Mouse (Mus musculus): ENCODE results near the gene Tex22. TPM values are rescaled to one million over a fixed set of nuclear protein-coding genes. Genes with fewer than 3 reads are reported as not detected.
A peak's percentile ranks its signal among the peaks of the same experiment; 100 is the strongest.

The Tex22 gene
- total RNA-seq, 2 experiments from 2014 or later = 0.27 TPM; not detected in 1

GRCm38 (mm10) chr12:113099470-113100237, 25.4 kb downstream of the Tex22 start:
- intact Hi-C loops (cut with DNase I) = loop anchor here (2.0 kb wide), 1 partner anchor 95 kb away; no protein-coding TSS in a partner anchor
- DNase-seq = no peak

DNA sequence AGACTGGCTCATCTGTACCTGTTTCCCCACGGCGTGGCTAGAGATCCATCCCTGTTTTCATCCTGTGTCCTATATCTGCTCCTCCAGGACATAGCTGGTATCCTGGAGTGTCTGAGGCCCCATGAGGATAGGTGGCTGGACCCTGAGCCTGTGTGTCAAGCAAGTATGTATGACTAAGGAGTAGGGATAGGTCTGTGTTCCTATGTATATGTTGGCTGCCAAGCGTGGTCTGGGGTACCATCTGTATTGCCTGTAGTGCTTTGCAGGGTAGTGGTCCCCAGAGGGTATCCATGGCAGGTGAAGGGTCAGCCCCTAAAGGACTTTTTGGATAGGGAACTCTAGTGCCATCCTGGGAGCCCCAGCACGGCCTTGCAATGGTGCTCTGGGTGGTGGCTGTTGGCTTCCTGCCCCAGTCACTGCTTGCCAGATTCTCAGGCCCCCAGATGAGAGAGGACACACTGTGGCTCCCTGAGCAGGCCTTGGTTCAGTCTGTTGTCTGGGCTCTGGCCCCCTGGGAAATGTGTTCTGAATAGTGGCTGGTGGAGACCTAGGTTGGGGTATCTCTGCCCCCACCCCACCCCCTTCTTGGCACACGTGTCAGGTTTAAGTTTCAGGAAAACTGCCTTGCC, 26.3 kb downstream of the Tex22 start:
- intact Hi-C loops (cut with DNase I) = loop anchor here (2.0 kb wide), 1 partner anchor 96 kb away; no protein-coding TSS in a partner anchor
- DNase-seq = peak; percentile 56 to 69

- no peak for DNase-seq
- intact Hi-C loops (cut with DNase I) = loop anchor here (2.0 kb wide), 1 partner anchor 97 kb away; no protein-coding TSS in a partner anchor
Measured at GRCm38 (mm10) chr12:113101251-113101960, 27.1 kb downstream of the Tex22 start.

DNA sequence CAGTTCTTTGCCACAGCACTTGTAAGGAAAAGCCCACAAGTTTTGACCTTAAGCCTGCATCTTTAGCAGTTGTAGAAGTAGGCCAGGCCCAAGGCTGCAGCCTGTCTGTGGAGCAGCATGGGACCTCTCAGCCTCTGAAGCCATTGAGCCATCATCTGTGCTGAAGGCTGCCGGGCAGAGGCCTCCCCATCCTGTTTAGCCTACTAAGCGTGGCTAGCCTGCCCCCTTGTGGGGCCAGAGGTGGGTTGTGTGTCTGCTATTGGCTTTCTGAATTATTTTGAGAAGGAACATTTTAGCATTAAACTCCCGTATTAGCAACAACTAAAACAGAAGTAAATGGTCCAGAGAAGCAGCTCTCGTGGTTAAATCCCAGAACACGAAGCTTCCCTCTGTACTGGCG, 28.2 kb downstream of the Tex22 start:
- intact Hi-C loops (cut with DNase I) = no loop called here
- DNase-seq = peak; percentile 70 to 74

DNA sequence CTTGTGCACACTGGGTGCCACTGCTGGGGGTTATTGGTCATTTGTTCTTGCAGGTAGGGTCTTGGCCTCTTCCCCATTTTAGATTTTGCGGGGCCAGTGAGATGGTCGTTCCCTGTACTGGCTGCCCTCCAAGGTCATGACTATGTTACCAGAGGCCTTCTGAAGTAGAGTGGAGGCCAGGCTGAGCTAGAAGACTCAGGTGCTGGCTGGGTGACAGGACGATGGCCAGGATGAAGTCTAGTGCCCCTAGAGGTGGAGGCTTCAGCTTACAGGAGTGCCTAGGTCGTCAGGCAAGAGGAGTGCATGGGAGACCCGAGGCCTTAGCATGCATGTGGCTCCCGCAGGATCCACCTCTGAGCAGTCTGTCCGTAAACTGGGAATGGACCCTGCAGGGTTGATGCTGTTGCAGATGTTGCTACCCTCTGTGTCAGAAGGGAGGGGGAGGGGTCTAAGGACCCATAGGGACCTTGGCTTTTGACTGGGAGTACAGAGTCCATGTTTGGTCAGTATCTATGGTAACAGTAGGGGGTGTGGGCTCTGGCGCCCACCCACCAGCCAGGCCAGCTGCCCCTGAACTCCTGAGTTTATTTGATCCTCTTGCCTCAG, 29.6 kb downstream of the Tex22 start:
- intact Hi-C loops (cut with DNase I) = no loop called here

DNA sequence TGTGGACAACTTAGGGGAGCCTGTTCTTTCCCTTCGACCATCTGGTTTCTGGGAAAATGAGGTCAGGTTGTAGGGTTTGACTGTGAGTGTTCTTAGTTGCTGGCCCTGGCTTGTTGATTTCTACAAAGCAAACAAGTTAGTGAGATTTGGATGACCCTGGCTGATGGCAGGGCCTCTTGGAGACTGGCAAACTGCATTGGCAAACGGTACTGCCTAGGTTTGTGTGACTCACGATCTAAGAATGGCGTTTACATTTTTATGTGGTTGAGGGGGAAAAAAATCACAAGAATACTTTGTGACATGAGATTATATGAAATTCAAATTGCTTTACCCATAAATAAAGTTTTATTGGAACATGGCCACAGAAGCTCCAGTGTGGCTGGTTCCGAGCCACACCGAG, 32.1 kb downstream of the Tex22 start:
- no peak for DNase-seq
- intact Hi-C loops (cut with DNase I) = no loop called here

More for the DNA sequence above, 29.6 kb downstream of the Tex22 start:
- no peak for DNase-seq

DNA sequence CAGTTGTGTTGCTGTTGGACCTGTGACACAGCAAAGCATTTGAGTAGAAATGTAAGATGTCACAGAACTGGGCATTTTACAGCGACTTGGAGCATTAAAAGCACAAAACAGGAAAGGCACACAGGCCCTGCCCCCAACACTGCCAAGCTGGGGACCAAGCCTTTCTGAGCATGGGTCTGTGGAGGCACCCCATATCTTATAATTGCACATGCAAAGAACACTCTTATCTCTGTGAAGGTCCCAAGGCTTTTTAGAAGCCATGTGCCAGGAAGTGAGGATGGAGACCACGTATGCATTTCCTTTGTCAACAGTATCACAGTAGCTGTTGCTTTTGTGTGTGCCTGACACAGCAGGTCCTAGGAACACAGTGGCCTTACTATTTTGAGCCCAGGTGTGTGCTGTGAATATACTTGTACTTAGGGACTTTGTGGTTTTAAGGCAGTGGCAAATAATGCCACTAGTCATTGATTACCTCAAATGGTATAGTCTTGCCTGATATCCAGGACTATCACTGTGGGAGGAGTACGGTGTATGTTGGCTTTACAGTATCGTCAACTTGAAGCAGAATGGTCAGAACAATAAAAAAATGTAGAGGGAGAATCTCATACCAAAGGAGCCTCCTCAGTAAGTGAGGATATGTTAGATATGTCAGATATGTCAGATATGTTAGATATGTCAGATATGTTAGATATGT, 33.3 kb downstream of the Tex22 start:
- DNase-seq = no peak
- intact Hi-C loops (cut with DNase I) = no loop called here

DNA sequence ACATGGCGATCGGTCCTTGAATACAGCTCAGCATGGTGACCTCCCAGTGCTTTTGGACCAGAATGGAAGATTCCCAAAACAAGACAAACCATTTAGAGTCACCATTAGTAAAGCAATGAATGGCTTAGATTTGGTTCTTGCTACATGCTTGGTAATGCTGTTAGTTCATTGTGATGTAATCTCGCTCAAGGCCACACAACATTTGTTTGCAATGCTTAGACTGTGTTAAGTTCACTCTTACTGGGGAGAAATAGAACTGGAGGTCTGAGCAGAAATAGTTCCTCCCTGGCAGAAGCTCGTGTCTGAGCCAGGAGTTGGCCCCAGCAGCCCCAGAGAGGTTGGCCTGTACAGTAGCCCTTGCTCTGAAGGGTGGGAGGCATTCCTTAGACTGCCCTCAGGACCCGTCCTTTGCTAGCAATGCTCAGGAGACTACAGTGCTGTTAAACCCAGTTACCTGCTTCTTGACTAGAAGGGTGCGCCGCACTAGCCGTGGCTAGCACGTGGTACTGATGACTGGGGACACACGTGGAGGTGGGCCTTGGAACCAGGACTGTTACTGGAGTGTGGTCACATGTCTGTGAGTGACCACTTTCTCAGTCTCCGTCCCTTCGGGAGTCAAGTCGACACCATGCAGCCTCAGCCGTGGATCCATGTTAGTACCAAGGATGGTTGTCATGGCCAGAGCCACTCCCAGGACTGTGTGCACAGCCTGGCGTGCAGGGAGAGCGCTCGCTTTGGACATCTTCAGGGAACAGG, 34.4 kb downstream of the Tex22 start:
- no peak for DNase-seq
- intact Hi-C loops (cut with DNase I) = no loop called here

DNA sequence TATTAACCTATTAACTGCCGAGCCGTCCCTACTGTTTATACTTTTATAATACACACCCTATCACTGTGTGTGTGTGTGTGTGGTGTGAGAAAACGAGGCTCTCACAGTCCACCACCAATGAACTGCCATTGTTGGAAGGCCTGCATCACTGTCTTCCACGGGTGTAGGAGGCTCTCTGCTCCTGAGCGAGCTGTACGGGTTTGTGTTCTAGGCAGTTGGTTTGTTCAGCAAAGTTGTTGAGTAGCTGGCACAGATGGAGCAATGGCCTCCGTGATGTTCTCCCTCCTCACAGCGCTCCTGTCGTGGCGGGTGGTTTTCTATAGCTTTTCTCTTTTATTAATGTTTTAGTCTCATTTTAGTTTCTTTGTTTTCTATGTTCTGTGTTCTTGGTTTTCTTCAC, 35.5 kb downstream of the Tex22 start:
- DNase-seq = no peak
- intact Hi-C loops (cut with DNase I) = no loop called here

- no peak for DNase-seq
- intact Hi-C loops (cut with DNase I) = no loop called here
Measured at GRCm38 (mm10) chr12:113114141-113114540, 39.8 kb downstream of the Tex22 start.

DNA sequence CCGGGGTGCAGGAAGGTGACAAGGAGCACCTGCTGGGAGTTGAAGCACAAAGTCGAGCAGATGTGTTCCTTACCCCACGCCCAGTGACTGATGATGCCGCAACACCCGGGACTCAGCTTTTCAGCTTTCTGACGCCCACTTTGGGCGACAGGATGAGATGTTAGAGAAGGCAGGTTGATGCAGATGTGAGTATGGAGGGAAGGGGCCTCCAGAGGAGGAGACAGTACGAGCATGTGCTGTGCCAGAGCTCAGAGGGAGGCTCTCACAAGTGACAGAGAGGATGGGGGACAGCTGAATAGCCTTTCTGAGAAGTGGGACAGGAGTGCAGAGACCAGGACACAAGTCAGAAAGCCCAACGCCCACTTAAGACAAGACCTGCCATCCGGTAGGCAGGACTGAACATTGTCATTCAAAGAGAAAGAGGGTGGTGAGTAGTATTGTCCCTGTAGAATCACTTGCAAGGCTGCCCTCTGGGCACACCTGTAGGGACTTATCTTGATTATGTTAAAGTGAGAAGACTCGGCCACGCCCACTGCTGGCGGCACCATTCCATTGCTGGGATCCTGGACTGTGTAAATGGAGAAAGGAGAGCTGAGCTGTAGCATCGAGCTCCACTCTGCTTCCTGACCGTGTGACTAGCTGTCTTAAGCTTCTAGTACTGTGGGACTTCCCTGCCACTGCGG, 40.7 kb downstream of the Tex22 start:
- no peak for DNase-seq

DNA sequence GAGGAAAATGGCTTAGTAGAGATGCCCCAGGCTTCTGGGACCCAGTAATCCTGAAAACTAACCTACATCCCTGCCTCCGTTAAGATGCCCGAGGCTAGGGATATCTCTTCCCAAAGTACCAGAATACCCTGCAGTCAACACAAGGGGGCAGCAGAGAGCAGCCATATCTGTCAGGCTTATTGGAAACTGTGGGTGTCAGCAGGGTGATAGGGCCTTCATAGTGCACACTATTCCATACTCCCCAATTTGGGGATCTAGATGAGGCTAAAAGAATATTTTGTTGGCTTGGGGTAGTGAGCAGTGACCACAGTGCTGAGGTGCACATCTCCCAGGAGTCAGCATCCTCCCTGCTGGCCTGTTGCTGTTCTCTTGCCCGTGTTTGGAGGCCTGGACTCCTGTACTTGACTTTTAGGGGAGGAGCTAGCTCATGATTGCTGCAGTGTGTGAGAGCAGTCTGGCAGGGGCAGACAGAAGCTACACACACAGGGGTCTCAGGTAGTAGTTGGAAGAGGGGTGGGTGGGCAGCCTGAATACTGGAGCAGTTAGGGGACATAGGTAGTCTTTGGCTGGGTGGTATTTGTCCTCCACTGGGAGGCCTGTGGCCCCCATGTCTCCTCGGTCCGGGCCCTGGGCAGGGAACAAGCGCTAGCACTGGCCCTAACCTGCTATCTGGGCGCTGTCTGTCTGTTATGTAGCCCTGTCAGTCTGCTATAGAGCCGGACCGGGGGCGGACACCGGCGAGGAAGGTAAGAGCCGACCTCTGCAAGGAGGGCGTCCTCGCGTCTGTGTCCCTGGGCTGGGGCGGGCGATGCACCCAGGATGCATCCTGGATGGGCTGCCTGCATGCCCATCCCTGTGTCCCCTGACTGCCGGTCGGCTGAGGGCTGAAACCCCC, 45.5 kb downstream of the Tex22 start:
- intact Hi-C loops (cut with DNase I) = loop anchor here (1.0 to 2.0 kb wide), 2 partner anchors 21 to 37 kb away; partner anchors contain the start of genes Crip2 and Tedc1
- DNase-seq = peak; percentile 88 to 92

More for the DNA sequence above, 40.7 kb downstream of the Tex22 start:
- intact Hi-C loops (cut with DNase I) = no loop called here

DNA sequence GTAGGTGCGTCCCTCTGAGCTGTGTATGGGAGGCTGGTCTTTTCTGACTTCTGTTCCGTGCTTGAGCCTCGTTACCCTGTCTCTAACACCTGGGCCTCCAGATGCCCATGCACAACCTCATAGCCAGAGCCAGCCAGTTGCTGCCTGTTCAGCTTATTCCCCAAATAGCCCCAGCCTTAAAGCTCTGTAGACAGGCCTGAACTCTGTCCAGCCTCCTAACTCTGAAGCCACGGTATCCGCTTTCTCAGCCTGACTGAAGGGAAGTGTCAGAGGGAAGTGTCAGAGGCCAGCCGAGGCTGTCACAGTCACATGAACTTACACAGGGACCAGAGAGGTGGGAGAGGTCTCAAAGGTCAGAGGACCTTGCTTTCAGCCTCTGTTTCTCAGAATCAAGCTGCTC, 50.4 kb downstream of the Tex22 start:
- intact Hi-C loops (cut with DNase I) = no loop called here
- no peak for DNase-seq

GRCm38 (mm10) chr12:113130732-113131131, 56.4 kb downstream of the Tex22 start:
- DNase-seq = no peak
- intact Hi-C loops (cut with DNase I) = no loop called here

GRCm38 (mm10) chr12:113131601-113132000, 57.3 kb downstream of the Tex22 start:
- no peak for DNase-seq
- intact Hi-C loops (cut with DNase I) = no loop called here

- intact Hi-C loops (cut with DNase I) = no loop called here
- peak; percentile 83 to 89 for DNase-seq
Measured at GRCm38 (mm10) chr12:113132567-113132966, 58.3 kb downstream of the Tex22 start.

- intact Hi-C loops (cut with DNase I) = no loop called here
- DNase-seq = no peak
Measured at GRCm38 (mm10) chr12:113133260-113133659, 59.0 kb downstream of the Tex22 start.

All from heart, postnatal 14 days (tissue).